Mouse (Mus musculus): ENCODE results near the gene Prdm5.

Prdm5 gene

DNA sequence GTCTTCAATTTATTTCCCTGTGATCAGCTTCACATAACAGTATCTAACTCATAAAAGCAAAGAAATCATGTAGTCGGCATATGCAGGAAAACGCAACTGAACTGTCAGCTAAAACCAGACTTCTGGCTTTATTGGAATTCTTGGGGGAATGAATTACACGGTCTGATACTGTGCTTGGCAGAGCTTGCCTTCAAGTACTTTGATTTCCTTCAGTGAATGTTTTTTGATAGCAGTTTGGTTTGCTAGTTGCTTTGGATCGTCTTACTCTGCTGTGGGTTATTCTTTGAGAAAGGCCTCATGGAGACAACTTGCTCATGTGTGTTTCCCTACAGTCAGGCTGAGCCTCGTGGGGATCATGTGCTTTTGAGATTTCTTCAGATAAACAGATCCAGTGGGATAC lies 52.7 kb downstream of the Prdm5 start:
- no peak for DNase-seq (ENCODE audit: low read depth, low spot score)

DNA sequence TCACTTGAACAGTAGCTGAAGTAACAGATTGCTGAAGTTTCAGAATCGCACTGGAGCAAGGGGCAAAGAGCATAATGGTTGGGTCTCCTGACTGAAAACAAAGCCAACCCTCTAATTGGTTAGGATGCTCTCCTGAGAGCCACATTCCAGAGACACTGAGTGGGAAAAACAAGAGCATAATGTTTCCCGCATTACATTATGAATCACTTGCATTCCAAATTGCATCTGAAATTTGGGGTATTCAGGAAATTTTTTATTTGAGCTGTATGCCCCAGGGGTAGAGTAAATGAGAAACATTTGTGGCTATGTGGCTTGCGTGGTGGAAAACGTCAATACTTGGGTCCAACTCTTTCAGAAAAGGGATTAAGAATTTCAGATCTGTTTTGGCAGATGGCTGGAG lies 55.2 kb downstream of the Prdm5 start:
- no peak for DNase-seq (ENCODE audit: low read depth, low spot score)

DNA sequence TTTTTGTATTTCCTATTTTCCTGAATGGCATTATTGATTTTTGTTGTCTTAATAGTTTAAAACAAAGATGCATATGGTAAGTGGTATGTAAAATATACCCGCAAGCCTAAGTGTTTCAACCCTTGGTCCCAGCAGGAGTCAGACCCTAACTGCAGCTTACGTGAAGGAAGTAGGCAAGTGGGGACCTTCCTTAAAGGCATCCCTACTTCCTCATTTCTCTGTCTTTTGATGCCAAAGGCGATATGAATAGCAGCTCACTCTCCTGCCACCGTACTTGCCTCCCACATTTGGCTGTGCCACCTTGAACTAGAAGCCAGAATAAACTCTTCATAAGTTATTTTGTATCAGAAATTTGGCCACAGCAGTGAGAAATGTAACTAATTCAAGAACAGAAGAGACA lies 63.8 kb downstream of the Prdm5 start:
- DNase-seq (ENCODE audit: low read depth, low spot score), result no peak

DNA sequence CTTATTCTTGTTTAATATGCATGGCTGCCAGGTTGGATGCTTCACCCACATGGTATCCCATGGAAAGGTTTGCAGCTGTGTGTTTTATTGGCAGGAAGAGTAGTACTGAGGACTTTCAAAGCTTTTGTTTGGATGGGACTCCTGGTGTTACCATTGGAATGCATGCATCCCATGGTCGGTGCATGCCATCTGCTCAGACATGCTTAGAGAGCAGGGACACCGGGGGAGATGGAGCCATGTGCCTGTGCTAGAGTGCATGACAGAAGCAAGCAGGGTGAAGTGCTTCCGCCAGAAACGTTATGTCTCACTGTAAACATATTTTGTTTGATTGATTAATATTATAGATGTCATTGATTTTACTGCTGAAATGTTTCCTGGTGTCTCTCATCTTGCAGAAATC lies 70.3 kb downstream of the Prdm5 start:
- no peak for DNase-seq (ENCODE audit: low read depth, low spot score)

DNA sequence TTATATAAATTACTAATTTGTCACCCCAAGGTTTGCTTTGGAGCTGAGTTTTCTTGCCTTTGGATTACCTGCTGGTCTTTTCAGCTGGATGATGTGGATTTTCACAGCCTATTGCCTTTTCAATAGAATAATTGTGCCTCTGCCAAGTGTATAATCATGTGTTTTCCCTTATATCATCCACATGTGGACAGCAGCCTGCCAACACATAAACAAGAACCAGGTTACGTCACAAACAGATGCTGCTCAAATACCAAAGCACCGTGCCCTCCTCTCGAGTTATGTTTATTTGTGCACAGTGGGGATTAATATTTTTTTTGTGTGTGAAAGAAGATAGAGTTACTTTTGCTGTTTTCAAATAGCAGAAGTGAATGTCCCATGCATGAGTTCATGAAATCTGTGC lies 70.9 kb downstream of the Prdm5 start:
- no peak for DNase-seq (ENCODE audit: low read depth, low spot score)

DNA sequence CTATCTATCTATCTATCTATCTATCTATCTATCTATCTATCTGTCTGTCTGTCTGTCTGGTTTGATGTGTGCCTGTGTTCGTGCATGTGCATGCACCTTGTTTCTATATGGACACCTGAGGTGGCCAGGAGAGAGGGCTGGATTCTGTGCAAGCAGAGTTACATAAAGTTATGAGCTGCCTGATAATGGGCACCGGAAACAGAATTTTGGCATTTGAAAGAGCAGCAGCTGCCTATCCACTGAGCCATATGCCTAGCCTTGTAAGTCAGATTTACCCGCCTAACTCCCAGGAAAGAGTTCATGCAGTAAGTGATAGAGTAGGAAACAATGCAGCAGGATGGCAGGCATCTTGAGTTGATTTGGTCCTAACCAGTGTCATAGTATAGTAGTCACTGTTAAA lies 71.4 kb downstream of the Prdm5 start:
- no peak for DNase-seq (ENCODE audit: low read depth, low spot score)

DNA sequence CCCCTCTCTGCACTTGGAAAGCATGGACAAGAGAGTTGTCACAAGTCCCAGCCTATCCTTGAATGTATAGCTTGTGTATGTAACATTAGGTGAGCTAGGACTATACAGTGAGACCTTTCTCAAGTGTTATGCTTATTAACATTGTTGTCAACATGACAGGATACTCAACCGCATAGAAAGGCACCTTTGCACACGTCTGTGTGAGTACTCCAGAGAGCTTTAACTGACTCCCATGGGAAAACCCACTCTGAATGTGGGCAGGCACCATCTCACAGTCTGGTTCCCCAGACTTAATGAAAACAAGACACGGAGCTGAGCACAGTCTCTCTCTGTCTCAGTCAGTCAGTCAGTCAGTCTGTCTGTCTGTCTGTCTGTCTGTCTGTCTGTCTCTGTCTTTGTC lies 75.2 kb downstream of the Prdm5 start:
- DNase-seq (ENCODE audit: low read depth, low spot score), result no peak

DNA sequence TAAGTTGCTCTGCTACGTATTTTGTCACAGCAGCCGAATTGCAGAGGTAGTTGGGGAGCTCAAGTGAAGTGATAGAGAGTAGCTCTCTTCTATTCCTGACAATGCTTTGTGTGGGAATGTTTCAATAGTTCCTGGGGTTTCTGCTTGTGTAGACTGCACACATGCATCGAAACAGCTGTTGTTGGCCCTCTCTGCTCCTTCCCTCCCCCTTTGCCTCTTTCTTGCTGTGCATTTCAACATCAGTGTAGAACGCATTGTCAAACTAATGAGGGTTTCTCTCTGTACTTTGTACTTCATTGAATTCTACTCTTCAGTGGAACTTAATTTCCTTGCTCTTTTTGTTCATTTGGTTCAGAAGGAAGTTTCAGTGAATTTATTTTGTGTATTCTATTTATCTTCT lies 75.8 kb downstream of the Prdm5 start:
- DNase-seq (ENCODE audit: low read depth, low spot score), result peak; percentile 20

DNA sequence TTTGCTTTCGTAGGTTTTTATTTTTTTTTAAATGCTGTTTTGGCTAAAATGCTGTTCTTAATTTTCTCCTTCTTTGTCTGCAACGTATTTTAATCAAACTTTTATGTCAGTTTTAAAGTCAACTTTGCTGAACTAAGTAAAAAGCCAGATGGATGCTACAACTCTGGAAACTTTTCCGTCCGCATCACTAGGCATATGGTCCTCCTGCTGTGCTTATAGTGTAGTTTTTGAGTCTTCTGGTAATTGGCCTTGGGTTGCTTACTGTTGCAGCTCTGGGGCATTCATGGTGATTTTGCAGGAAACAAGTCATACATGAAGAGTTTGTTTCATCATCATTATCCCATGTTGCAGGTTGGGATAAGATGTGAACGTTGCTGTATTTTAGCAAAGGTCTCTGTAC lies 81.8 kb downstream of the Prdm5 start:
- no peak for DNase-seq (ENCODE audit: low read depth, low spot score)

DNA sequence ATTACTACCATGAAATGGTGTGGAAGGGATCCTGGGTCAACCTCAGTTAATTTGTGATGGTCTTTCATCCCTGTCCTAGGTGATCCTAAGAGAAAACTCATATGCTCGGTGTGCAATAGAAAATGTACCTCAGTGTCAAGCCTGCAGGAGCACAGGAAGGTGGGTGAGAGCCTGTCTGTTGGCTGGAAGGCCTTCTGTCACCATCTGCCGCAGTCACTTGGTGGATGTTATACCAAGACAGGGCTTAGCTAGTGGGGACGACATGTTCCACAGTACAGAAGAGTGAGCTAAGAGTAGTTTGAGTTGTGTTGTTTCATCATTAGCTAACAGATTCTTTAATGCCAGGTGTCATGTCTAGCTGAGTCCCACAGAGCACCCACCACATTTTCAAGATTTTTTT lies 84.0 kb downstream of the Prdm5 start:
- no peak for DNase-seq (ENCODE audit: low read depth, low spot score)

DNA sequence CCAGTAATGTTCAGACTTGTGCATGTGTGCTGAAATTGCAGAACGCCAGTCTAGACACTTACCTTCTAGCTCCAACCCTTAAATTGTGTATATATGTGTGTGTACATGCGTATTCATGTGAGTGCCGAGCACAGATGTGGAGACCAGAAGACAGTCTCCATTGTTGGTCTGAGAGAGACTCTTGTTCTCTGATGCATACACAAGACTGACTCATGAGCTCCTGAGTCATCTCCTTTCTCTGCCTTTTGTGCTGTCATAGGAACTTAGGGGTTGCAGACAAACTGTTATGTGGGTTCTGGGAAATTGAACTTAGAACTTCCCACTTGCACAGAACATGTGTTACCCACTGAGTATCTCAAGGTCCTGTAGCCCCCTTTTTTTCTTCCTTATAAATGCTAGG lies 85.4 kb downstream of the Prdm5 start:
- no peak for DNase-seq (ENCODE audit: low read depth, low spot score)

DNA sequence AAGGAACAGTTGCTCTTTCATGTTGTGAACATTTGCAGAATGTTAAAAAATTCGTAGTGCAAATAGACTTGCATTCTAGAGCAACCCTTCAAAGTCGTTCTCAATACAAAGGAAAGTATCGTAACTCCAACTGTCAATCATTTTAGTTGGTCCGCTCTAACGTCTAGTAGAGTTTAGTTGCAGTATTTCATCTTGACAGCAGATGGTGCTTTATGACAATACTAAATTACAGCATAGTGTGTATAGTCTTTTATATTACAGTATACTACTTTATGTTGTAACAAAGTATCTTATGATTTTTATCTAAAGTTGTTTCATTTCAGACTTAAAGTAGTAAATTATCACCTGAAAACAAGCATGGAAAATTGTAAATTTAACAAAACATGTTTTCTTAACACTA lies 86.1 kb downstream of the Prdm5 start:
- DNase-seq (ENCODE audit: low read depth, low spot score), result no peak

DNA sequence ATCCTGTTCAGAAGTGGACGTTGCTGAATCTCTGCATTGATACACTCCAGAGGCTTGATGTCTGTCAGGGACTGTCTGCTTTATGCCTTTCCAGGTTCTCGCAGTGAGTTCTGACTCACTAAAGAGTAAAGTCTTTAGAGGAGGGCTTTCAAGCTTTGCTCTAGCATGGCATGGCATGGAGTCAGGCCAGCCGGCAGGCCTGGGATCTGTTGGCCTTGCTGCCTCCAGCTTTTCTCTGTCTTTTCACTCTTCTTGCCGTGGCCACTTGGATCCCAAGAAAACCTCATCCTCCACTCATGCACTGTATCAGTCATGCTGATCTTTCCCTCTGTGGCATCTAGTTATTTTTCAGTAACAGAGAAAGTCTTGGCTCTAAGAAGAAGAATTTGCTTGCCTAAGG lies 87.1 kb downstream of the Prdm5 start:
- no peak for DNase-seq (ENCODE audit: low read depth, low spot score)

DNA sequence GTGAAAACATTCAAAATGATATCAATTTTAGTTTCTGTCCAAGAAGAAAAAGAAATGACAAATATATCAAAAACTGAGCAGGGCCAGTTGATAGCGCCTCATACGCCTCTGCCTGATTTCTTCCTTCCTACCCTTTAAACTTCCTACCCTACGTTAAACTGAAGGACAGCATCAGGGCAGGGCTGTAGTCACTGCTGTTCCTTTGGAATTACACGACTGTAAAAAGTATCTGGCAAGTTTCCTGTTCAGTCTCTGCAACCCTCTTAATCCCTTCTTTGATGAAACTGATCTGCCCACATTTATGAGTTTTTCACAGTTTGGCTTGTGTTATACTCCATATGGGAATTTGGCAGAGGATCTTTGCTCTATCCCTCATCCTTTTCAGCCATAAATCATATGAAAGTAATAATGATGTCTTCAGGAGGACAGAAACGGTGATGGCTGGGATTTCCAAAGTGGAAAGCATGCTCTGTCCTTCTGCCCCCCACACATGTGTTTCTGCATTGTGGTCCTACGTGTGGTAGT lies 93.0 kb downstream of the Prdm5 start:
- no peak for DNase-seq (ENCODE audit: low read depth, low spot score)

DNA sequence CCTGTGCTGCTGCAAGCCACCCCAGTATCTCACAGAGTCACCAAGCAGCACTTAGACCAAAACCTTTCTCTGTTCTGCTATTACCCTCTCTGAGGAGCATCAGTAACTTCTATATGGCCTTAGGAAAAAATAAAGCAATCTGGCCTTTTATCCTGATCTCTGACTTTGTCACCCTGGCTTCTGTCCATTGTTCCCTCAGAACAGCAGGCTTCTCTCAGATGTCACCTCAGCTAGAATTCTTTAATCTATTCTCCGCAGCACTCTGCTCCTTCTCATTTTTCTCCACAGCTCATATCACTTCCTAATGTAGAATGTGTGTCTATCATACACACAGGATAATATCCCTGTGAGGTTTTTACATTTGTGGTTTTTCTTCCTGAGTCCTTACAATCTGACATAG lies 99.5 kb downstream of the Prdm5 start:
- no peak for DNase-seq (ENCODE audit: low read depth, low spot score)

DNA sequence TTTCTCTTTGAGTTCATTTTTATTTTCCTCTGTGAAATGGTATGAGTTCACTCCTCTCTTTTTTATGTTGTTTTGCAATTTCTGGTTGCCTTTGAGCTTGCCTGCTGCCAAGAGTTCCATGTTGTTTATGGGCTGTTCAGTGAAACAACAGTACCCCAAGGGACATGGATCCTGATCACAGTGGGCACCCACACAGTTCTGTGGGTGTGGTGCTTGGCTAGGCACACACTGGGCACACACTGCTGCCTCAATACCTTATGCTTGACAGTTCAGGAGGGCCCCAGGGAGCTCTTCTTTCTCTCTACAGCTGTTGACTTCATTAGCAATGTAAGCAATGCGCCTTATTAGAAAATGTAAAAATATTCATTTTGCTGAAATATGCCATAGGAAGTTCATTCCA lies 110.0 kb downstream of the Prdm5 start:
- DNase-seq (ENCODE audit: low read depth, low spot score), result no peak

DNA sequence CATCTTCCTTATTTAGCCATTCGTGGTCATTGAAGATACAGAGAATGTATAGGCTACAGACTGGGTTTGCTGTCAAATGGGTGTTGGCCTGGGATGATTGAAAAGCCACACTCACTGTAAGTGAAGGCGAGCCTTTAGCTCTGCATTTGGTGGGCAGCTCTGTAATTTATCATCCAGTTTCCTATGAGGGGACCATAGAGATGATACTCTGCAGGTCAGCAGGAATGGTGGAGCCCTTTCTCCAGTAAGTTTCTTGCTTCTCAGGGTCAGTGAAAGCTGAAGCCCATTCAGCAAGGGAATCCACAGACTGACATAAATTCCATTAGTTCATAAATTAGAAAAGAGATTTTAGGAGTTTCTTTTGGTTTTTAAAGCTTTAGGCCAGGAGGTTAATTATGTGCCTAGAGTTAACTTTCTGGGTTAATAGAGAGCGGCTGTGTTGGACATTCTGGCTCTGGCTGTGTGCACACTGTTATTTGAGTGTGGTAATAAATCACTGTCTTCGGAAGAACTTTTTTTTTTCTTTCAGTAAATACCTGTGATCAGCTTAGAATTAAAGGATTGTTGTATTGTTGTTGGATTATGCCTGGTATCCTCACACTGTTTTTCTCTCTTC lies 113.4 kb downstream of the Prdm5 start:
- no peak for DNase-seq (ENCODE audit: low read depth, low spot score)

DNA sequence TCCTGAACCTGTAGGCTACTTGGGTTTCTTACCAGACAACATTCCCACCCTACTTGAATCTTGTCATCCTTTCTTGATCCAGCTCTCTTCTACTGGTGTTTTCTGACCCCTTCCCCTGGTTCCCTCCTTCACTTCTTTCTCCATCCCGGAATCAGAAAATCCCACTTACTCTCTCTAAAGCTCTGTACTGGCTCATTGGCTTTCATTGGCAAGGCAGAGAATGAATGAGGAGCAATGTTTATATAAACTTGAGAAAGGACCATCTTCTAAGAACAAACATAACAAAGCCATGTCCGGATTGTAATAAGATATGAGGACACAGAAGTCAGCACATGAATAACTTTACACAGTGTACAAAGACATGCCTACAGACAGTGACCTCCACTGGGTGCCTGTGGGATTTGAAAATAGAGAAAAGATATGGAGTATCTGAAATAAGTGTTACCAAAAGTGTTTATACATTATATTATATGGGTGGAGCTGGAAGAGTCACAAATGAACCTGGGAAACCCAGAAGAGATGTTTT lies 127.9 kb downstream of the Prdm5 start:
- DNase-seq (ENCODE audit: low read depth, low spot score), result no peak

DNA sequence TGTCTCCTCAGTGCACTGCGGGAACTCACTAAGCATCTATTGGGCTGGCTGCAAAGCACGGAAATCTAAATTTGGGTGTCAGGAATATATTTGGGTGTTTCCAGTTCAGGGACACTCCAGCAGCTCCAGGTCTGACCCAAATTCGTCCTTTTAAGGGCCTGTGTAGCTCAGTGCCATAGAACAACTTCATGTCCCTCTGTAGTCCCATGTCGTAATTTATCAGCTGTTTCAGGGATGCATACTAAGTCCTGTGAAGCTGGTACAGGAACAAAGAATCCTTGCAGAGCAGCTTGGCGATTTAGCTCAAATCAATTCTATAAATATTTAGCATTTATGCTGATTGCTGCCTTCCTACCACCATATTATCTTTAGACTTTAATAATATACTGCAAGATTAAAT lies 136.6 kb downstream of the Prdm5 start:
- DNase-seq (ENCODE audit: low read depth, low spot score), result no peak

DNA sequence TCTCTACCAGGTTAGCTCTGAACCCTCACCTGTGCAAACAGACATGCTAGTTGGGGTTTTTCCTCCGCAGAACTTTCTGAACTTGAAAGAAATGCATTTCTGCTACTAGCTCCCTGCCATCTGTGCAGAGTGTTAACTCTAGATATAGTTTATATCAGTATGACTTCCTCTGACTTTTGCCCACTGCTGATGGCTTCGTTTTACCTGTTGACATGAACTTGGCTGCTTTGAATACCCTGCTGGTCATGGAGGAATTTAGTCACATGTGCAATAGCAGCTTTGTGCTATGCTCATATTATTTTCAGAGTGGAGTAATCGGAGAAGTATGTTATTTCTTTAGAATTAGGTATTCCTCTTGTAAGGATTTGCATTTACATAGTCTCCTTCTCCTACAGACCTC lies 142.9 kb downstream of the Prdm5 start:
- DNase-seq (ENCODE audit: low read depth, low spot score), result no peak

DNA sequence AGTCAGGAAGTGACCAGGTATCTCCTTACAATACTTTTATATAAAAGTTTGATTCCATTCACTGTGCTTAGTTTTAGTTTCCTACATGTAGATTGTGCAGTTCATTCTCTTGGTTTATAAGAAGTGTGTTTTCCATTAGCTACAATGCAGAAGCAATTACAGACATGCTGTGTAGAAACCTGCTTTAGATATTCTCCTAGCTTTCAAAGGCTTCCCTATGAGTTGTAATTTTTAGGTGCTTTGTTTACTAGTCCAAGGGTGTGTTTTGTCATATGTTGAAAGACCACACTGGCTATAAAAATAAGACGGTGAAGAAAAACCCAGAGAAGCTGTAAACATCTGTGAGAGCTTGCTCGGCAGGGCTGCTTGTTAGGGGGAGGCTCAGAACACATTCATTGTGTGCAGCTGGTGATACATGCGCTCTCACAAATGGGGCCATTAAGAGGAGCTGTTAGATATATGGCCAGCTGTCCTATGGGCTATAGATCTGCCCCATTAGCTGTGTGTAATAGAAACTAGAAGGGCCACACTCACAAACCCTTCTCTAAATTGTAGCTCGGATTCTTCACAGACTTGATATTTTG lies 144.8 kb downstream of the Prdm5 start:
- DNase-seq (ENCODE audit: low read depth, low spot score), result no peak

DNA sequence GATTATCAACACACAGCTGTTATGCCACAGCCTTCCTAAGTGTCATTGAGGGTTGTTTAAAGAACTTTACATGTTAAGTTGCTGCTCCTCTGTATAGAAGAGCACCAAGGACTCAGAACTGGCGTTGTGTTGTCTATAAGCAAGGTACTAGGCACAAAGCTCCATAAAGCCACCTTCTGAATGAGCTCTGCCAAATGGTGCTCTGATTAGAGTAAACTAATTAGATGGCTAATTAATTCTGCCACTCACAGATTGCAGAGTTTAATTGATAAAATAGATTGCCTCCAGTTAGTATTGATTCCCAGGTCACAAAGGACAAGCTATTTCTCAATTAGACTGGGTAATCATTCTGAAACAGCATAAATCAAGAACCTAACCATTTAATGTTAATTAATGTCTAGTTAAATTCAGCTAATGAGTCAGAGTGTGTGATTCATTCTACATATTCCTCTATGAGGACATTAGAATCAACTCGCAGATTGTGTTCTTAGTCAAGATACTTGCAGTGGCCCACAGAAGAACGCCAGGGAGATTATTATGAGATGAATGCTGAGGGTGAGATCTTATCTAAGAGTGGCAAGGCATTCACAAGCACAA lies 147.0 kb downstream of the Prdm5 start:
- DNase-seq (ENCODE audit: low read depth, low spot score), result no peak

DNA sequence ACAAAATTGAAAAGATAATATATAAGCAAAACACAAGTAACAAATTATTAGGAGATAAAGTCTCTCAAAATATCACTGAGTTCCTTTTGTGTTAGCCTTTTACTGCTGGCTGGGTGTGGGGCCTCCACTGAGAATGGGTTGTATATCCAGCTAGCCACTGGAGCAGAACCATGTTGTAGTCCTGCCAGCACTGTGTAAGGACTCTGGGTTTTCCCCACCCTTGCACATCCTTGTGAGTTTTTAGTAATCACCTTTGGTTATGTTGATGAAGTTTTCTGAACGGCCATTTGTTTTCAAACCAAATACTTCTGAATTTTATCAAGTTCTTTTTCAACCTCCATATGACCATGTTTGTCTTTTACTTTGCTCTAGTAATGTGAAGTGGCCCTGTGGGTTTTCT lies 151.7 kb downstream of the Prdm5 start:
- no peak for DNase-seq (ENCODE audit: low read depth, low spot score)
